Mouse (Mus musculus): ENCODE results near the gene Fdxacb1.

DNA sequence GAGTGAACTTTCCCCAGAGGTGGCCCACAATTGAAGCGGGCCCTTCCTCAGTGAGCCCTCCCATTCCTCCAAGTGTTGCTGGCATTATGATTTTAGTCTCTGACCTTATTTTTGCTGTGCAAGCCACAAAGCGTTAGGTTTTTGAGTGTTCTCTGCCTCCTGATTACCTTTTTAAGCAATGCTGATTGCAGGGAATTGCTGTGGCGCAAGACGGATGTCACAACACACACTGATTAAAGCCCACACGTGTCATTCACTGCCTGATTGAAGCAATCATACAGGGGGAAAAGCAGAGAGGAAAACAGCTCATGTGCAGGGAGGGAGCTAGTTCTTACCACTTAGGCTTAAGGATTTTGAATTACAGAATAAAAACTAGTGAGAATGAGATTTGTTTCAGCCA, 30.3 kb downstream of the Fdxacb1 start:
- no peak for TF ChIP-seq CTCF (IDR thresholded peaks at IDR 0.05; ENCODE audit: low read depth)
- no peak for TF ChIP-seq EP300 (IDR thresholded peaks at IDR 0.05; ENCODE audit: low read depth)
